Mouse (Mus musculus): ENCODE data around the gene Ndufs1.

- TF ChIP-seq CTCF (IDR thresholded peaks at IDR 0.05; ENCODE audit: insufficient read depth, low read depth, low read length) = no peak
- TF ChIP-seq POLR2A (IDR thresholded peaks at IDR 0.05; ENCODE audit: insufficient read depth, low read depth, low read length) = no peak
These were observed 33.4 kb upstream of the Ndufs1 start for GRCm38 (mm10) chr1:63209861-63210529.
